Mouse (Mus musculus) gastrocnemius, adult 8-10 months (tissue): ENCODE data around the gene Otop2. TPM values are rescaled to one million over a fixed set of nuclear protein-coding genes. Genes with fewer than 3 reads are reported as not detected.

Experiments
- DNase-seq, 2 experiments: peaks; one replicate each; pipeline ENCODE4 v3.0.0; 2022; ENCODE audit warnings: low spot score in 2 of 2
- total RNA-seq, 4 experiments: library from RNA; stranded (reverse); gene quantifications; 2 replicates each; pipeline ENCODE4 v1.2.4; 2022

Gene Otop2
- total RNA-seq, 4 experiments from 2014 or later = not detected

GRCm38 (mm10) chr11:115344967-115345366, 38.0 kb downstream of the Otop2 start:
- no peak for DNase-seq

GRCm38 (mm10) chr11:115345515-115345914, 38.6 kb downstream of the Otop2 start:
- DNase-seq = no peak

GRCm38 (mm10) chr11:115348681-115349248, 41.8 kb downstream of the Otop2 start:
- no peak for DNase-seq

- DNase-seq = no peak
These were observed 43.0 kb downstream of the Otop2 start for GRCm38 (mm10) chr11:115349976-115350375.

GRCm38 (mm10) chr11:115353375-115353774, 46.4 kb downstream of the Otop2 start:
- DNase-seq = no peak

- DNase-seq = peak in 1 of 2 experiments; percentile 28
These were observed 47.2 kb downstream of the Otop2 start for GRCm38 (mm10) chr11:115354183-115354582.

GRCm38 (mm10) chr11:115358468-115358867, 51.5 kb downstream of the Otop2 start:
- DNase-seq = peak; percentile 36 to 38

GRCm38 (mm10) chr11:115359293-115359692, 52.3 kb downstream of the Otop2 start:
- DNase-seq = no peak

- no peak for DNase-seq
These were observed 52.8 kb downstream of the Otop2 start for GRCm38 (mm10) chr11:115359726-115360125.

- DNase-seq = no peak
These were observed 57.2 kb downstream of the Otop2 start for GRCm38 (mm10) chr11:115364136-115364535.

GRCm38 (mm10) chr11:115366039-115366705, 59.2 kb downstream of the Otop2 start:
- no peak for DNase-seq

- DNase-seq = no peak
These were observed 59.9 kb downstream of the Otop2 start for GRCm38 (mm10) chr11:115366706-115367394.

GRCm38 (mm10) chr11:115367395-115367944, 60.5 kb downstream of the Otop2 start, which contains the start of gene Hid1:
TSS of gene Hid1 (minus strand) at chr11:115367756.
- peak; percentile 55 for DNase-seq

- DNase-seq = no peak
These were observed 63.4 kb downstream of the Otop2 start for GRCm38 (mm10) chr11:115370368-115370767.

GRCm38 (mm10) chr11:115371354-115371753, 64.4 kb downstream of the Otop2 start:
- no peak for DNase-seq

GRCm38 (mm10) chr11:115372015-115372414, 65.1 kb downstream of the Otop2 start:
- DNase-seq = no peak

GRCm38 (mm10) chr11:115372737-115373136, 65.8 kb downstream of the Otop2 start:
- no peak for DNase-seq

- peak; percentile 46 to 59 for DNase-seq
These were observed 67.1 kb downstream of the Otop2 start for GRCm38 (mm10) chr11:115373805-115374694.

- DNase-seq = no peak
These were observed 67.9 kb downstream of the Otop2 start for GRCm38 (mm10) chr11:115374695-115375425.

- no peak for DNase-seq
These were observed 69.8 kb downstream of the Otop2 start for GRCm38 (mm10) chr11:115376722-115377121.
